Mouse (Mus musculus) kidney, adult 10 weeks (tissue): ENCODE measurements around the gene Rhobtb1. TPM values are rescaled to one million over a fixed set of nuclear protein-coding genes. Genes with fewer than 3 reads are reported as not detected.

Experiments
- polyA plus RNA-seq: library from polyadenylated mRNA; stranded (reverse); fragments of 350-450 nt; fragmentation: Illumina TruSeq; extraction: RNeasy Lipid Tissue Mini Kit (QIAGEN cat#74804); gene quantifications from one replicate; pipeline ENCODE4 v1.2.3, GENCODE M21; 2014; ENCODE audit warnings: low read depth, low replicate concordance

Gene Rhobtb1
- 32.3 TPM for polyA plus RNA-seq

DNA sequence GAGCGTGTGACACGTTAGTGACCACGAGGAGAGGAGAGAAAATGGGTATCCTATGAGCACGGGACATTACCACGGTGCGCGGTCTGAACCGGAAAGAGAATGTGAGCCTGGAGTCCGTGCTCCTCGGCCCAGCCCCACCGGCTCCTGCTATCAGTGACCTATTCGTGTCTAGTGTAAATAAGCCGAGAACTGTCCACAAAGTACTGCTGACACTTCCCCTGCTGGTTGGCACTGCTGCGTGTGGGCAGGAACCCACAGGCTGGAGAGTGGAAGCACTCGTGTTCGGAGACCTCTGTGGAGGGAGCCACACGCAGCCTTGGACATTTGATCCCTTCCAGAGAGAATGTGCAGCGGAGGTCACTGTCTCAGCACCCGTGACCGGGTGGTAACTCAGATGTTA, at the start of gene Rhobtb1:
TSS of gene Rhobtb1 (plus strand) at position 390 of the 400 bp plus-strand sequence.

DNA sequence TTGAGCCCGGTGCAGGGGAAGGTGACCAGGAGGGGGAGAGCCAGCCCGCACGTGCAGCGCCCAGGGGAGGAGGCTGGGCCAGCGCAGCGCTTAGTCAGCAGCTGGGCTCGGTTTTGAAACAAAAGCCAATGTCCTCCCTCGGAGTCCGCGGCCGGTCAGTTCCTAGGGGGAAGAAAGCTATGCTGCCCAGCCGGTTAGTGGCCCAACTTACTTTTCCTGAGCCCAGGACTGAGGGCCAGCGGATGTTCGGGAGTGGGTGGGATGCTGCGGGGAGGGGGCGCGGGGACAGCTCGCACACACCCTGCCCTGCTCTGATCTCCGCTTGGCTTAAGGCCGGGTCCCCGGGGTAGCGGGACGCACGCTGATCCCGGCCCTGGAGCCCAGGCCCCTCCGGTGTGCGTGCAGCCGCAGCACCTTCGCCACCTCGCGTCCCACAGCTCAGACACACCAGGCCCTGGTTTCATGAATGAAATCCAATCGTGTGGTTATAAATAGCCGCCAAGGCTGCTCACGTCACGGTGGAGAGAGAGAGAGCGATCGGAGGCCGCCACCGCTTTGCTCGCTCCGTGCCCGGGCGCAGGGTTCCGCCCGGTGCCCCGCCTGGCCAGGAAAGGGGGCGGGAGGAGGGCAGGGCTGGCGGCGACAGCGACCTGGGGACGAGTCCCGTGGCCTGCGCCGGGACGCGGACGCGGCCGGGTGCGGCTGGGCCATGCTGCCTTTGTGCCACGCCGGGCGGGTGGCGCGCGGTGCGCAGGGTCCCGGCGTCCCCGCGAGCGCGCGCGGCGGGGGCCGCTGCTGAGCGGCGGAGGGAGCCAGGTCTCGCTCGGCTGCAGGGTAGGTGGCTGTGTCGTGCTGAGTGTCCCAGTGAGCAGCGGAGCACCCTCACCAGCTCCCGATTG, 61.6 kb downstream of the Rhobtb1 start, which contains the start of gene A930033H14Rik:
TSS of gene A930033H14Rik (minus strand) at position 557 of the 899 bp plus-strand sequence.

Other genes starting within 250 kb of the Rhobtb1 start
- gene A930033H14Rik, start 61.7 kb downstream of the Rhobtb1 start, polyA plus RNA-seq, result 1.5 TPM
- gene Cdk1, start 201.5 kb downstream of the Rhobtb1 start, polyA plus RNA-seq, result 1.1 TPM
- gene Ank3, start 247.3 kb downstream of the Rhobtb1 start, polyA plus RNA-seq, result 144 TPM